9 mouse cellular contexts compared by ENCODE assay signal in the genomic region with DNA sequence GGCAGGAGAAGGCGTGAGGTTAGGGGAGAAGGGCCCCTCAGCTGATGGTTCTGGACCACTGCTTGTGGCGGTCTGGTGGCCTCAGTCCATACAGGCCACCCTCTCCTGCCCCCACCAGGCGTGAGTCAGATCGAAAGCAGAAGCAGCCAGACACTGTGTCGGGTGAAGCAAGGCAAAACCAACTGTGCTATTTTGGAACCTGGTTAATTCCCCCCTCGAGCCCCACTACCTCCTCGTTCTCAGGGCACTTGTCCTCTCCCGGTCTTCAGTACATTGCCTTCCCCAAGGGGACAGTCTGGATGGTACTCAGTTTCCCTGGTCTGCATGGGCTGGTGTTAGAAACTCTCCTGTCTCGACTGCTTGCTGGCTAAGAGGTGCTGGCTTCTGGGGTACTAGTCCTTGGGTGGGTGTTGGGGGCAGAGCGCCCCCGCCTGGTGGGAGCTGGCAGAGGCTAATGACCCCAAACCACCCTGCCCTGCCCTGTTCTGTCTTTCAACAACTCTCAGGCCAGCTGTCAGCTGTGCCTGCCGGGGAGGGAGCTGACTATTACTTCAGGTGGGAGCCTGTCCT. TPM values are rescaled to one million over a fixed set of nuclear protein-coding genes. Genes with fewer than 3 reads are reported as not detected.
DNase-seq lines count a peak whose midpoint lies in the region; ATAC-seq and TF ChIP-seq lines count a peak whose summit lies in the region.
"Had no signal": no experiment of that assay in that cellular context is flagged by ENCODE, and none has a peak within 500 bp of the region (broad histone marks: within the 10 kb centered on the region; RNA-seq: fewer than 3 reads in every experiment).

No protein-coding gene starts in this region.

- H3K36me3 ChIP-seq in heart, embryonic 15.5 days, result no peaks in the 10 kb centered on the region
- no peaks in the 10 kb centered on the region for H3K36me3 ChIP-seq in stomach, postnatal 0 days (ENCODE audit: control insufficient read depth, insufficient read depth, low read length)

- no peak for ATAC-seq in heart, embryonic 15.5 days (replicated peaks; ENCODE audit: insufficient number of reproducible peaks, insufficient read depth, low FRiP score, low read depth)
- peak; percentile 30; the same call in 1 of the 2 replicates for ATAC-seq in stomach, postnatal 0 days (ENCODE audit: low FRiP score, low TSS enrichment)

- no peak for TF ChIP-seq EP300 in stomach, postnatal 0 days (optimal IDR thresholded peaks at IDR 0.05)

- peaks cover 25% of the 10 kb centered on the region for H3K4me1 ChIP-seq in heart, embryonic 15.5 days (replicated peaks)
- peaks cover under 1% of the 10 kb centered on the region; the same call in 1 of the 2 replicates for H3K4me1 ChIP-seq in stomach, postnatal 0 days (replicated peaks; ENCODE audit: control insufficient read depth, insufficient read depth)

- no peaks in the 10 kb centered on the region for H3K27me3 ChIP-seq in heart, embryonic 15.5 days
- H3K27me3 ChIP-seq in stomach, postnatal 0 days (ENCODE audit: control insufficient read depth, insufficient read depth, low read length), result no peaks in the 10 kb centered on the region

- WGBS in heart, embryonic 15.5 days, result 28% methylated on average over 12 of the region's 12 CpGs
- 50% methylated on average over 12 of the region's 12 CpGs for WGBS in stomach, postnatal 0 days

- no peak overlapping the region for H3K27ac ChIP-seq in heart, embryonic 15.5 days
- H3K27ac ChIP-seq in stomach, postnatal 0 days (replicated peaks), result no peak overlapping the region

- peak overlapping the region; percentile 31 for H3K4me2 ChIP-seq in heart, embryonic 15.5 days
- H3K4me2 ChIP-seq in stomach, postnatal 0 days (replicated peaks; ENCODE audit: low read depth), result no peak overlapping the region

- H3K4me3 ChIP-seq in heart, embryonic 15.5 days, result no peak overlapping the region
- no peak overlapping the region for H3K4me3 ChIP-seq in stomach, postnatal 0 days (ENCODE audit: low read depth, low read length)

- no peak overlapping the region for H3K9ac ChIP-seq in heart, embryonic 15.5 days
- no peak overlapping the region for H3K9ac ChIP-seq in stomach, postnatal 0 days (ENCODE audit: low read length)

- peak; percentile 37 for DNase-seq in kidney, adult 9 months
- no peak for DNase-seq in kidney, adult 11 months
- DNase-seq in R1 (ENCODE audit: low read depth, low spot score), result peak; percentile 42
- peak; percentile 60 for DNase-seq in lung, postnatal 10 days
- peak; percentile 43 for DNase-seq in stomach, postnatal 0 days (ENCODE audit: low spot score)
- no peak for DNase-seq in cerebellum, postnatal 36 days
- no peak for DNase-seq in adrenal gland, postnatal 4 days (ENCODE audit: low spot score in 2 of 2)

- H3K9me3 ChIP-seq in heart, embryonic 15.5 days (replicated peaks), result no peaks in the 10 kb centered on the region
- H3K9me3 ChIP-seq in stomach, postnatal 0 days (ENCODE audit: control insufficient read depth, low read length), result no peaks in the 10 kb centered on the region

- peak; percentile 39 for TF ChIP-seq CTCF in stomach, postnatal 0 days (IDR thresholded peaks at IDR 0.05; ENCODE audit: low read depth)

RNA-seq across cellular contexts. Expression of a gene that starts 32.0 kb away (rescaled TPM):
- 24.9 and 25.2 TPM in 2 replicates for polyA plus RNA-seq in heart, embryonic 15.5 days (2015; fragmentation: Nextera tagmentation; extraction: Ambion mirVana)
- polyA plus RNA-seq in stomach, postnatal 0 days (2015; fragmentation: Nextera tagmentation; extraction: Ambion mirVana), result 10.4 and 13.8 TPM in 2 replicates
- total RNA-seq in adrenal gland, postnatal 4 days (2021), result 10 to 100 TPM; 22.1 to 22.3 TPM

RNA-seq across cellular contexts. Expression of a gene that starts 42.1 kb away (rescaled TPM):
- polyA plus RNA-seq in heart, embryonic 15.5 days (2015; fragmentation: Nextera tagmentation; extraction: Ambion mirVana), result 0.40 and 0.81 TPM in 2 replicates
- 1,647 and 1,784 TPM in 2 replicates for polyA plus RNA-seq in stomach, postnatal 0 days (2015; fragmentation: Nextera tagmentation; extraction: Ambion mirVana)
- total RNA-seq in adrenal gland, postnatal 4 days (2021), result not detected
- total RNA-seq: left cerebral cortex, postnatal 10 days had no signal

Comparison
In these comparisons a context has a peak if more than half of its experiments do, and no peak if none do; other contexts are left out.
1. DNase-seq: peak in kidney, adult 9 months (single experiment), R1 (single experiment), lung, postnatal 10 days (single experiment) and stomach, postnatal 0 days (single experiment); none in kidney, adult 11 months (single experiment), cerebellum, postnatal 36 days (0 of 2) and adrenal gland, postnatal 4 days (0 of 2).
2. RNA of a gene that starts 42.1 kb away (polyA plus RNA-seq): 1,647 to 1,784 TPM in stomach, postnatal 0 days; 0.40 to 0.81 TPM in heart, embryonic 15.5 days; every median in the first group is over 100 times any median in the second.